ENCODE assay signal across 8 mouse cellular contexts in the genomic region with DNA sequence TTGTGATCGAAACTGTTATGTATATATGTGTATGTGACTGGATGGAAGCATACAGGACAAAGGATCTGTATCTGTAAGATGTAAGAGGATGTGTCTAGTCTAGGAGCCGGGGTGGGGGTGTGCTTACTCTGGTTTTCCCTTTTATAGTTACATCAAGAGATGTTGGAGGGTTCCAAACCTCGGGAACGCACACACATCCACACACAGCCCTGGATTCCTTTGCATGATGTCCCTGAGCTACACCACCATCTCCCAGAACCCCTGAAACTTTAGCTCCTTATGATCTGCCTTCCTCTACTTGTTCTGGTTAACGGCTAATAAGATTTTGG. TPM values are rescaled to one million over a fixed set of nuclear protein-coding genes. Genes with fewer than 3 reads are reported as not detected.
DNase-seq lines count a peak whose midpoint lies in the region; ATAC-seq lines count a peak whose summit lies in the region.

No protein-coding gene starts in this region.

- peaks cover 32% of the 10 kb centered on the region for H3K36me3 ChIP-seq in heart, embryonic 10.5 days
- peaks cover 1% of the 10 kb centered on the region; the same call in 1 of the 2 replicates for H3K36me3 ChIP-seq in neural tube, embryonic 11.5 days (ENCODE audit: control insufficient read depth, insufficient read depth, low read length)
- H3K36me3 ChIP-seq in limb, embryonic 15.5 days, result peaks cover 27% of the 10 kb centered on the region

- H3K27me3 ChIP-seq in heart, embryonic 10.5 days (ENCODE audit: insufficient read depth, poor library complexity, severe bottlenecking), result 0 out of 2 replicates have a peak, but pooled peaks cover 12% of the 10 kb centered on the region
- no peaks in the 10 kb centered on the region for H3K27me3 ChIP-seq in neural tube, embryonic 11.5 days (ENCODE audit: control insufficient read depth, insufficient read depth, low read length)
- no peaks in the 10 kb centered on the region for H3K27me3 ChIP-seq in limb, embryonic 15.5 days

- H3K27ac ChIP-seq in heart, embryonic 10.5 days, result peak overlapping the region; percentile 72; the same call in 1 of the 2 replicates
- H3K27ac ChIP-seq in neural tube, embryonic 11.5 days (ENCODE audit: low read depth, low read length), result 0 out of 2 replicates have a peak overlapping the region, but pooled peaks have one; percentile 7
- peak overlapping the region; percentile 92 for H3K27ac ChIP-seq in limb, embryonic 15.5 days

- no peak for ATAC-seq in neural tube, embryonic 11.5 days (ENCODE audit: insufficient read depth, low FRiP score, low TSS enrichment)
- no peak for ATAC-seq in limb, embryonic 15.5 days (ENCODE audit: insufficient number of reproducible peaks, low FRiP score, low TSS enrichment, low read depth)

- DNase-seq in heart, embryonic 10.5 days (ENCODE audit: low spot score), result no peak
- DNase-seq in heart, postnatal 4 days, result no peak
- no peak for DNase-seq in neural tube, embryonic 11.5 days (ENCODE audit: low spot score)
- no peak for DNase-seq in neural tube, embryonic 10.5 days (ENCODE audit: extremely low spot score, low spot score)
- DNase-seq in urinary bladder, adult 18-20 months (ENCODE audit: low spot score in 2 of 2), result no peak
- DNase-seq in cerebellum, adult 9-11 months, result no peak
- no peak for DNase-seq in layer of hippocampus, postnatal 10 days (ENCODE audit: low spot score in 2 of 2)

- no peaks in the 10 kb centered on the region for H3K9me3 ChIP-seq in heart, embryonic 10.5 days
- no peaks in the 10 kb centered on the region for H3K9me3 ChIP-seq in neural tube, embryonic 11.5 days (ENCODE audit: control insufficient read depth, low read length)
- H3K9me3 ChIP-seq in limb, embryonic 15.5 days, result no peaks in the 10 kb centered on the region

- H3K4me1 ChIP-seq in heart, embryonic 10.5 days, result peaks cover 40% of the 10 kb centered on the region
- peaks cover 7% of the 10 kb centered on the region; the same call in 1 of the 2 replicates for H3K4me1 ChIP-seq in neural tube, embryonic 11.5 days (ENCODE audit: control insufficient read depth, insufficient read depth, low read length)
- H3K4me1 ChIP-seq in limb, embryonic 15.5 days, result peaks cover 54% of the 10 kb centered on the region

- H3K4me3 ChIP-seq in heart, embryonic 10.5 days, result peak overlapping the region; percentile 68
- no peak overlapping the region for H3K4me3 ChIP-seq in neural tube, embryonic 11.5 days (ENCODE audit: low read depth, low read length)
- H3K4me3 ChIP-seq in limb, embryonic 15.5 days, result peak overlapping the region; percentile 52

- no peak overlapping the region for H3K9ac ChIP-seq in neural tube, embryonic 11.5 days (ENCODE audit: low read length)
- H3K9ac ChIP-seq in limb, embryonic 15.5 days, result no peak overlapping the region

- H3K4me2 ChIP-seq in neural tube, embryonic 11.5 days (ENCODE audit: low read depth), result no peak overlapping the region
- H3K4me2 ChIP-seq in limb, embryonic 15.5 days, result peak overlapping the region; percentile 79

- 88% methylated on average over 5 of the region's 5 CpGs for WGBS in heart, embryonic 10.5 days
- 83% methylated on average over 5 of the region's 5 CpGs for WGBS in neural tube, embryonic 11.5 days
- 53% methylated on average over 5 of the region's 5 CpGs for WGBS in limb, embryonic 15.5 days

RNA-seq across cellular contexts. Expression of gene Angptl4, which starts 1.7 kb away (rescaled TPM):
- 7.4 and 19.8 TPM in 2 replicates for polyA plus RNA-seq in heart, embryonic 10.5 days (2016; fragmentation: Nextera tagmentation; extraction: Ambion mirVana)
- 10 to 100 TPM; 29.1 to 35.0 TPM for total RNA-seq in heart, postnatal 4 days (2021)
- polyA plus RNA-seq in neural tube, embryonic 11.5 days (2014; fragmentation: Nextera tagmentation; extraction: Ambion mirVana), result 14.9 and 18.6 TPM in 2 replicates
- 53.1 and 62.9 TPM in 2 replicates for polyA plus RNA-seq in limb, embryonic 15.5 days (2015; fragmentation: Nextera tagmentation; extraction: Ambion mirVana)
- total RNA-seq in layer of hippocampus, postnatal 10 days (2021), result 1 to 10 TPM; 6.9 to 9.5 TPM

RNA-seq across cellular contexts. Expression of gene Rab11b, which starts 19.6 kb away (rescaled TPM):
- polyA plus RNA-seq in heart, embryonic 10.5 days (2016; fragmentation: Nextera tagmentation; extraction: Ambion mirVana), result 316 and 329 TPM in 2 replicates
- total RNA-seq in heart, postnatal 4 days (2021), result 100 to 1,000 TPM; 333 to 343 TPM
- polyA plus RNA-seq in neural tube, embryonic 11.5 days (2014; fragmentation: Nextera tagmentation; extraction: Ambion mirVana), result 293 and 295 TPM in 2 replicates
- polyA plus RNA-seq in limb, embryonic 15.5 days (2015; fragmentation: Nextera tagmentation; extraction: Ambion mirVana), result 257 and 267 TPM in 2 replicates
- 100 to 1,000 TPM; 252 to 307 TPM for total RNA-seq in layer of hippocampus, postnatal 10 days (2021)

RNA-seq across cellular contexts. Expression of gene Kank3, which starts 30.4 kb away (rescaled TPM):
- polyA plus RNA-seq in heart, embryonic 10.5 days (2016; fragmentation: Nextera tagmentation; extraction: Ambion mirVana), result 37.1 and 47.9 TPM in 2 replicates
- total RNA-seq in heart, postnatal 4 days (2021), result 10 to 100 TPM; 57.5 to 58.5 TPM
- 23.5 TPM in 2 replicates for polyA plus RNA-seq in neural tube, embryonic 11.5 days (2014; fragmentation: Nextera tagmentation; extraction: Ambion mirVana)
- polyA plus RNA-seq in limb, embryonic 15.5 days (2015; fragmentation: Nextera tagmentation; extraction: Ambion mirVana), result 29.4 and 32.3 TPM in 2 replicates
- 10 to 100 TPM; 38.0 to 51.2 TPM for total RNA-seq in layer of hippocampus, postnatal 10 days (2021)

RNA-seq across cellular contexts. Expression of gene Rps28, which starts 44.4 kb away (rescaled TPM):
- polyA plus RNA-seq in heart, embryonic 10.5 days (2016; fragmentation: Nextera tagmentation; extraction: Ambion mirVana), result 576 and 657 TPM in 2 replicates
- total RNA-seq in heart, postnatal 4 days (2021), result 1,000 to 10,000 TPM; 1,097 to 1,179 TPM
- polyA plus RNA-seq in neural tube, embryonic 11.5 days (2014; fragmentation: Nextera tagmentation; extraction: Ambion mirVana), result 813 and 863 TPM in 2 replicates
- 716 and 1,053 TPM in 2 replicates for polyA plus RNA-seq in limb, embryonic 15.5 days (2015; fragmentation: Nextera tagmentation; extraction: Ambion mirVana)
- 100 to 1,000 TPM; 919 to 984 TPM for total RNA-seq in layer of hippocampus, postnatal 10 days (2021)

RNA-seq across cellular contexts. Expression of gene Ndufa7, which starts 44.4 kb away (rescaled TPM):
- 482 and 487 TPM in 2 replicates for polyA plus RNA-seq in heart, embryonic 10.5 days (2016; fragmentation: Nextera tagmentation; extraction: Ambion mirVana)
- 100 to 1,000 TPM; 423 to 447 TPM for total RNA-seq in heart, postnatal 4 days (2021)
- polyA plus RNA-seq in neural tube, embryonic 11.5 days (2014; fragmentation: Nextera tagmentation; extraction: Ambion mirVana), result 432 and 435 TPM in 2 replicates
- polyA plus RNA-seq in limb, embryonic 15.5 days (2015; fragmentation: Nextera tagmentation; extraction: Ambion mirVana), result 404 and 428 TPM in 2 replicates
- total RNA-seq in layer of hippocampus, postnatal 10 days (2021), result 100 to 1,000 TPM; 244 to 245 TPM

Comparison
In these comparisons a context has a peak if more than half of its experiments do, and no peak if none do; other contexts are left out.
1. H3K27ac ChIP-seq: peak in every context shown above with its lines; median percentile 92 in limb, embryonic 15.5 days; 72 in heart, embryonic 10.5 days; 7 in neural tube, embryonic 11.5 days.